ENCODE assay signal across 23 mouse cellular contexts in genomic region chr6:15121339-15121738, GRCm38 (mm10).
"Had no signal": no experiment of that assay in that cellular context is flagged by ENCODE, and none has a peak within 500 bp of the region (broad histone marks: within the 10 kb centered on the region; RNA-seq: fewer than 3 reads in every experiment).

No protein-coding gene starts in this region.

- H3K9me3 ChIP-seq: heart, embryonic 10.5 days; heart, embryonic 12.5 days; hindbrain, embryonic 10.5 days; hindbrain, embryonic 13.5 days; intestine, embryonic 15.5 days; limb, embryonic 10.5 days; limb, embryonic 12.5 days had no signal

- H3K4me2 ChIP-seq: heart, embryonic 12.5 days; hindbrain, embryonic 13.5 days; intestine, embryonic 15.5 days; limb, embryonic 12.5 days had no signal

- H3K27ac ChIP-seq: gastrocnemius, adult 2 months; heart, embryonic 10.5 days; hindbrain, embryonic 10.5 days; hindbrain, embryonic 13.5 days; intestine, embryonic 15.5 days; layer of hippocampus, adult 2 months; left cerebral cortex, adult 2 months; limb, embryonic 10.5 days; limb, embryonic 12.5 days had no signal

- H3K9ac ChIP-seq: heart, embryonic 12.5 days; hindbrain, embryonic 13.5 days; intestine, embryonic 15.5 days; limb, embryonic 12.5 days had no signal

- H3K27me3 ChIP-seq: heart, embryonic 12.5 days; hindbrain, embryonic 13.5 days; intestine, embryonic 15.5 days; limb, embryonic 12.5 days had no signal

- DNase-seq: gastrocnemius, adult 2 months; gastrocnemius, postnatal 10 days; gastrocnemius, postnatal 25 days; heart, adult 18-20 months; heart, postnatal 10 days; heart, postnatal 4 days; kidney, adult 18-20 months; kidney, adult 8-10 months; kidney, postnatal 10 days; kidney, postnatal 25 days; kidney, postnatal 4 days; liver had no signal

- H3K4me1 ChIP-seq: heart, embryonic 10.5 days; heart, embryonic 12.5 days; hindbrain, embryonic 10.5 days; hindbrain, embryonic 13.5 days; intestine, embryonic 15.5 days; limb, embryonic 10.5 days; limb, embryonic 12.5 days had no signal

- H3K36me3 ChIP-seq: heart, embryonic 10.5 days; heart, embryonic 12.5 days; hindbrain, embryonic 10.5 days; hindbrain, embryonic 13.5 days; intestine, embryonic 15.5 days; limb, embryonic 10.5 days; limb, embryonic 12.5 days had no signal

- H3K4me3 ChIP-seq: gastrocnemius, adult 2 months; heart, embryonic 10.5 days; heart, embryonic 12.5 days; hindbrain, embryonic 10.5 days; hindbrain, embryonic 13.5 days; intestine, embryonic 15.5 days; layer of hippocampus, adult 2 months; left cerebral cortex, adult 2 months; limb, embryonic 10.5 days; limb, embryonic 12.5 days had no signal

- ATAC-seq: inflammation-experienced regulatory T-cells, adult 6 months; intestine, embryonic 15.5 days; intestine, postnatal 0 days had no signal
